ENCODE assay signal across 9 mouse cellular contexts in the genomic region with DNA sequence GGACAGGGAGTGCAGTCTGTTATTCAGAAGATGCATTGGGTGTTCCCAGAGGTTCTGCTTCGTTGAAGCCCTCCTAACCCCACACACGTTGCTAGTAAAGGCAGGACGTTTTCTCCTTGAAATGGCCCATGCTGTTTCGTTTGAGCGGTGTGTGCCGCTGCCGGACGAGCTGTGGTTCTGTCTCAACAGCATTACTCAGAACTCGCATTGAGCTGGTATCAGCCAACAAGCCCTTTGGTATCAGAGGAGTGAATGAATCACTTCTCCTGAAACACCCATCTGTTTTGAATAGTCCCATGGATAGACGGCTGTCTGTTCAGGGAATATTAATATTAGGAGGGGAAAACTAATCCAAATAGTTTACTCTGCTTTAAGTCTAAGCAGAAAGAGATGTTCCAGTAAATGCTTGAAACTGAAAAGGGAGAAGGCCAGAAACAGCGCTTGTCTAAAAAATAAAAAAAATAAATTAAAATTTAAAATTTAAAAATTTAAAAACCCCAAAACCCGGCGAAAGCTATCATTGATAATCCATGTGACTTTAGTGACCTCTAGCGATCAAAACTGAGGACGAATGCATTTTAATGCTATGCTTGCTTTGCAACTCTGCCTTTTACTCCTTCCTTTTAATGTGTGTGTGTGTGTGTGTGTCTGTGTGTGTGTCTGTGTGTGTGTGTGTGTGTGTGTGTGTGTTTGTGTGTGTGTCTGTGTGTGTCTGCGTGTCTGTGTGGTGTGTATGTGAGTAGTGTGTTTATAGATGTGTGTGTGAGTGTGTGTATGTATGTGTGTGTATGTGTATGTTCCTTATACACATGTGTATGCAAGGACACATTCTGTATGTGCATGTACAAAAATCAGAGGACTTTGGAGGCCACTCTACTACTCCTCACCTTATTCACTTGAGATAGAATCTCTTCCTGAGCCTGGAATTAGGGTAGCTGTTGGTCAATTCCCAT. TPM values are rescaled to one million over a fixed set of nuclear protein-coding genes. Genes with fewer than 3 reads are reported as not detected.
DNase-seq lines count a peak whose midpoint lies in the region; ATAC-seq and TF ChIP-seq lines count a peak whose summit lies in the region.
"Had no signal": no experiment of that assay in that cellular context is flagged by ENCODE, and none has a peak within 500 bp of the region (broad histone marks: within the 10 kb centered on the region; RNA-seq: fewer than 3 reads in every experiment).

No protein-coding gene starts in this region.

- no peaks in the 10 kb centered on the region for H3K36me3 ChIP-seq in hindbrain, embryonic 10.5 days
- no peaks in the 10 kb centered on the region for H3K36me3 ChIP-seq in limb, embryonic 13.5 days

- no peak overlapping the region for H3K4me3 ChIP-seq in hindbrain, embryonic 10.5 days
- H3K4me3 ChIP-seq in limb, embryonic 13.5 days, result peak overlapping the region; percentile 17; the same call in 1 of the 2 replicates
- peak overlapping the region; percentile 3; the same call in 1 of the 2 replicates for H3K4me3 ChIP-seq in olfactory bulb, adult 2 months (ENCODE audit: insufficient read depth, low read depth, low read length)

- H3K4me1 ChIP-seq in hindbrain, embryonic 10.5 days (replicated peaks), result no peaks in the 10 kb centered on the region
- H3K4me1 ChIP-seq in limb, embryonic 13.5 days, result 0 out of 2 replicates have a peak, but pooled peaks cover 2% of the 10 kb centered on the region
- no peaks in the 10 kb centered on the region for H3K4me1 ChIP-seq in olfactory bulb, adult 2 months (ENCODE audit: control insufficient read depth, insufficient read depth, low read length)

- H3K4me2 ChIP-seq in limb, embryonic 13.5 days (replicated peaks), result peak overlapping the region; percentile 55

- no peaks in the 10 kb centered on the region for H3K27me3 ChIP-seq in hindbrain, embryonic 10.5 days (ENCODE audit: insufficient read depth, poor library complexity, severe bottlenecking)
- H3K27me3 ChIP-seq in limb, embryonic 13.5 days, result peaks cover 10% of the 10 kb centered on the region; the same call in 1 of the 2 replicates

- H3K9me3 ChIP-seq in hindbrain, embryonic 10.5 days, result no peaks in the 10 kb centered on the region
- H3K9me3 ChIP-seq in limb, embryonic 13.5 days, result no peaks in the 10 kb centered on the region

- 41% methylated on average over 16 of the region's 16 CpGs for WGBS in hindbrain, embryonic 10.5 days
- 26% methylated on average over 16 of the region's 16 CpGs for WGBS in limb, embryonic 13.5 days
- 14% methylated on average over 16 of the region's 16 CpGs for WGBS in olfactory bulb, adult 2 months

- ATAC-seq in limb, embryonic 13.5 days (ENCODE audit: low FRiP score, low read depth), result no peak

- DNase-seq in gastrocnemius, adult 18-20 months (ENCODE audit: low spot score), result peak; percentile 10
- no peak for DNase-seq in gastrocnemius, postnatal 10 days
- peak; percentile 45 for DNase-seq in 416B (ENCODE audit: low read depth)
- DNase-seq in adrenal gland, adult 8-10 months, result peak; percentile 24
- DNase-seq in hindbrain, embryonic 10.5 days (ENCODE audit: low spot score), result peak; percentile 5
- no peak for DNase-seq in gastrocnemius, postnatal 25 days

- H3K27ac ChIP-seq in hindbrain, embryonic 10.5 days, result no peak overlapping the region
- H3K27ac ChIP-seq in limb, embryonic 13.5 days, result no peak overlapping the region
- no peak overlapping the region for H3K27ac ChIP-seq in olfactory bulb, adult 2 months (ENCODE audit: insufficient read depth, low read depth, low read length)

- TF ChIP-seq CTCF in olfactory bulb, adult 2 months (IDR thresholded peaks at IDR 0.05; ENCODE audit: insufficient read depth, low read depth, low read length), result no peak

- TF ChIP-seq POLR2A in olfactory bulb, adult 2 months (IDR thresholded peaks at IDR 0.05; ENCODE audit: insufficient read depth, low read depth, low read length), result no peak

- H3K9ac ChIP-seq in limb, embryonic 13.5 days, result 0 out of 2 replicates have a peak overlapping the region, but pooled peaks have one; percentile 35

RNA-seq across cellular contexts. Expression of a gene that starts 10.5 kb away (rescaled TPM):
- not detected for total RNA-seq in gastrocnemius, adult 18-20 months (2021)
- 1 to 10 TPM in 1 of 2 experiments, under 1 TPM in 1; 0.12 to 2.4 TPM for total RNA-seq in gastrocnemius, postnatal 10 days (2021)
- under 1 TPM in 1 of 4 experiments, not detected in 3; 0.17 TPM for total RNA-seq in adrenal gland, adult 8-10 months (2022)
- polyA plus RNA-seq in hindbrain, embryonic 10.5 days (2016; fragmentation: Nextera tagmentation; extraction: Ambion mirVana), result 15.7 and 19.1 TPM in 2 replicates
- polyA plus RNA-seq in limb, embryonic 13.5 days (2015; fragmentation: Nextera tagmentation; extraction: Ambion mirVana), result 3.3 and 6.6 TPM in 2 replicates
- polyA plus RNA-seq in olfactory bulb, adult 2 months (2012; ENCODE audit: insufficient read depth, insufficient read length, low replicate concordance, missing spikeins), result not detected in 2 replicates
- total RNA-seq in gastrocnemius, postnatal 25 days (2021), result under 1 TPM in 1 of 2 experiments, not detected in 1; 0.19 TPM
- total RNA-seq: left cerebral cortex, postnatal 36 days had no signal

Comparison
In these comparisons a context has a peak if more than half of its experiments do, and no peak if none do; other contexts are left out.
1. DNase-seq: peak in gastrocnemius, adult 18-20 months (single experiment), 416B (single experiment), adrenal gland, adult 8-10 months (single experiment) and hindbrain, embryonic 10.5 days (single experiment); none in gastrocnemius, postnatal 10 days (single experiment) and gastrocnemius, postnatal 25 days (single experiment).